Mouse (Mus musculus): Measurements from ENCODE around the gene Spen. TPM values are rescaled to one million over a fixed set of nuclear protein-coding genes. Genes with fewer than 3 reads are reported as not detected.
"Not testable (repeated sequence)": the region's sequence is repeated elsewhere in the genome, so short reads cannot be mapped to it uniquely, and the experiment has no call there.

Gene Spen
- polyA plus RNA-seq, 1 experiment from 2014 or later: 10.1 TPM

GRCm38 (mm10) chr4:141564660-141565059 is 26.3 kb upstream of the Spen start:
- H3K36me3 ChIP-seq (ENCODE audit: control insufficient read depth, insufficient read depth, low read length): no peaks in the 10 kb centered on the region
- H3K27ac ChIP-seq (ENCODE audit: low read depth, low read length): no peak overlapping the region
- no peaks in the 10 kb centered on the region for H3K9me3 ChIP-seq (ENCODE audit: control insufficient read depth, low read length)
- 95% methylated on average over 3 of the region's 3 CpGs for WGBS
- peaks cover 3% of the 10 kb centered on the region; the same call in 1 of the 2 replicates for H3K4me1 ChIP-seq (ENCODE audit: control insufficient read depth, insufficient read depth, low read depth, low read length)
- ATAC-seq: no peak
- H3K9ac ChIP-seq (ENCODE audit: low read depth, low read length): no peak overlapping the region
- no peaks in the 10 kb centered on the region for H3K27me3 ChIP-seq (replicated peaks; ENCODE audit: control insufficient read depth, insufficient read depth, low read length)
- no peak overlapping the region for H3K4me3 ChIP-seq (ENCODE audit: low read length)
- no peak overlapping the region for H3K4me2 ChIP-seq (ENCODE audit: low read length)

DNA sequence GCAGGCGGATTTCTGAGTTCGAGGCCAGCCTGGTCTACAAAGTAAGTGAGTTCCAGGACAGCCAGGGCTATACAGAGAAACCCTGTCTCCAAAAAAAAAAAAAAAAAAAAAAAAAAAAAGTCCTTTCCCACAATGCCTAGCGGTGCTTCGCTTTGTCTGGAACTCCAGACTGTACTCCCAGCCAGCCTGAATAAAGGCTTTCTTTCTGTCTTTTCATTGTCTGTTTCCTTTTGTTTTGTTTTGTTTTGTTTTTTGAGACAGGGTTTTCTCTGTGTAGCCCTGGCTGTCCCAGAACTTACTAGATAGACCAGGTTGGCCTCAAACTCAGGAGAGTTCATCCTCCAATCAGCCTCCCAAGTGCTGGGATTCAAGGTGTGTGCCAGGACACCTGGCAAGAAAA is 25.8 kb upstream of the Spen start:
- Histone ChIP-seq H3K27me3 (replicated peaks; ENCODE audit: control insufficient read depth, insufficient read depth, low read length) (no peaks in the 10 kb centered on the region), H3K9me3 (ENCODE audit: control insufficient read depth, low read length) (no peaks in the 10 kb centered on the region), H3K36me3 (ENCODE audit: control insufficient read depth, insufficient read depth, low read length) (no peaks in the 10 kb centered on the region), H3K4me1 (ENCODE audit: control insufficient read depth, insufficient read depth, low read depth, low read length) (peaks cover 7% of the 10 kb centered on the region), H3K9ac (ENCODE audit: low read depth, low read length) (no peak overlapping the region), H3K4me2 (ENCODE audit: low read length) (no peak overlapping the region), H3K4me3 (ENCODE audit: low read length) (no peak overlapping the region), H3K27ac (ENCODE audit: low read depth, low read length) (no peak overlapping the region)
- 86% methylated on average over 4 of the region's 4 CpGs for WGBS
- ATAC-seq: no peak

DNA sequence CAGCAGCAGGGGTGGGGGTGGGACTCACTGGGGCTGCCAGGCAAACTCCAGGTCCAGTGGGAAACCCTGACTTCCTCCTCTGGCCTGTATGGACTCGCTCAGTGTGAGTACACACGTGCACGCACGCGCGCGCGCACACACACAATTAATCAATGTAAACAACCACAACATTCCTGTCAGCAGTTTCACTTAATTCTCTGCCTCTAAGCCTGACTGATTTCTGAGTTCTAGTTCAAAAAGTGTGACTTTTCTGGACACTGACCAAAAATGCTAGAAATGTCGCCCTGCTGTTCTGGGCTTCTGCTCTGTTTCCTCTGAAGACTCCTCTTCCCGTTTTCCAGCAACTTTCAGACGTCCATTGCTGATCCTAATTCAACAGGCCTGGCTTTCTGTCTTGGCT is 23.9 kb upstream of the Spen start:
- Histone ChIP-seq H3K27me3 (replicated peaks; ENCODE audit: control insufficient read depth, insufficient read depth, low read length) (no peaks in the 10 kb centered on the region), H3K9ac (ENCODE audit: low read depth, low read length) (no peak overlapping the region), H3K36me3 (ENCODE audit: control insufficient read depth, insufficient read depth, low read length) (no peaks in the 10 kb centered on the region), H3K4me3 (ENCODE audit: low read length) (no peak overlapping the region), H3K27ac (ENCODE audit: low read depth, low read length) (no peak overlapping the region), H3K4me2 (ENCODE audit: low read length) (no peak overlapping the region), H3K9me3 (ENCODE audit: control insufficient read depth, low read length) (no peaks in the 10 kb centered on the region), H3K4me1 (ENCODE audit: control insufficient read depth, insufficient read depth, low read depth, low read length) (peaks cover 15% of the 10 kb centered on the region)
- WGBS: 83% methylated on average over 11 of the region's 11 CpGs
- ATAC-seq: no peak

DNA sequence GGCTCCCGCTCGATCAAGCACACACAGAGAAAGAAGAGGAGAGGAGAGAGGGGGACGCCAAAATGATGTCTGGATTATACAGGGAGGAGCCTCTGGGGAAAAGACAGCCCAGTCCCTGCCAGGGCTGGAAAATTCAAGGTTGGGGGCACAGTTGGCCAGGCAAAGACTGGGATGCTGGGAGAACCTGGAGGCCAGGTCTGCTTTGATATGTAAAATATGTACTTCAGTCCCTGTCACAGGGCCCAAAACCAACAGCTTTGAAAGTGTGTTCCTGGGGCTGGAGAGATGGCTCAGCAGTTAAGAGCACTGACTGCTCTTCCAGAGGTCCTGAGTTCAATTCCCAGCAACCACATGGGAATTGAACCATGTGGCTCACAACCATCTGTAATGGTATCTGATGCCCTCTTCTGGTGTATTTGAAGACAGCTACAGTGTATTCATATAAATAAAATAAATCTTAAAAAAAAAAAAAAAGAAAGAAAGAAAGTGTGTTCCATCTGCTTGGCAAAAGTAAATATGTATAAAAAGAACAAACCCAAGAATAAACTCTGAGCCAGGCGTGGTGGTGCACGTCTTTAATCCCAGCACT is 23.0 kb upstream of the Spen start:
- not testable (repeated sequence) for H3K9ac ChIP-seq (ENCODE audit: low read depth, low read length); H3K4me2 ChIP-seq (ENCODE audit: low read length); ATAC-seq; H3K27me3 ChIP-seq (replicated peaks; ENCODE audit: control insufficient read depth, insufficient read depth, low read length); H3K36me3 ChIP-seq (ENCODE audit: control insufficient read depth, insufficient read depth, low read length); H3K9me3 ChIP-seq (ENCODE audit: control insufficient read depth, low read length); H3K4me3 ChIP-seq (ENCODE audit: low read length); H3K27ac ChIP-seq (ENCODE audit: low read depth, low read length)
- 66% methylated on average over 5 of the region's 5 CpGs for WGBS
- peaks cover 15% of the 10 kb centered on the region for H3K4me1 ChIP-seq (ENCODE audit: control insufficient read depth, insufficient read depth, low read depth, low read length)

DNA sequence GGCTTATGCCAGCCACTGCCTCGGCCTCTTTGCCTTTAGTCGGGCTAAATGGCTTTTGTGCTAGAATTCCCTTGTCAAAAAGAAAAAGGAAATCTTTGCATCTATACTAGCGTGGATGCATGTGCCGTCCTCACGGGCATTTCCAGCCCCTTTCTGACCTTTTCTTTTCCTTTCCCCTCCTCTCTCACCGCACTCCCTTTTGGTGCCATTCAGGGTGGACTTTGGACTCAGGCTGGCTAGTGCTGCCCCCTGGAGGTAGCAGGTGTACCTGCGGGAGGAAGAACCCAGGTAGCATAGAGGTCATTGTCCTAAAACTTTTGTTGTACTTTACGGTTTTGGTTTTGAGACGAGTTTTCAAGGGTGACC is 21.5 kb upstream of the Spen start:
- Histone ChIP-seq H3K27ac (ENCODE audit: low read depth, low read length) (peak overlapping the region; percentile 88), H3K4me1 (ENCODE audit: control insufficient read depth, insufficient read depth, low read depth, low read length) (peaks cover 15% of the 10 kb centered on the region), H3K9ac (ENCODE audit: low read depth, low read length) (peak overlapping the region; percentile 68), H3K36me3 (ENCODE audit: control insufficient read depth, insufficient read depth, low read length) (no peaks in the 10 kb centered on the region), H3K4me2 (ENCODE audit: low read length) (peak overlapping the region; percentile 87), H3K9me3 (ENCODE audit: control insufficient read depth, low read length) (no peaks in the 10 kb centered on the region), H3K27me3 (replicated peaks; ENCODE audit: control insufficient read depth, insufficient read depth, low read length) (no peaks in the 10 kb centered on the region), H3K4me3 (ENCODE audit: low read length) (peak overlapping the region; percentile 44)
- ATAC-seq: peak; percentile 51
- 2% methylated on average over 9 of the region's 9 CpGs for WGBS

DNA sequence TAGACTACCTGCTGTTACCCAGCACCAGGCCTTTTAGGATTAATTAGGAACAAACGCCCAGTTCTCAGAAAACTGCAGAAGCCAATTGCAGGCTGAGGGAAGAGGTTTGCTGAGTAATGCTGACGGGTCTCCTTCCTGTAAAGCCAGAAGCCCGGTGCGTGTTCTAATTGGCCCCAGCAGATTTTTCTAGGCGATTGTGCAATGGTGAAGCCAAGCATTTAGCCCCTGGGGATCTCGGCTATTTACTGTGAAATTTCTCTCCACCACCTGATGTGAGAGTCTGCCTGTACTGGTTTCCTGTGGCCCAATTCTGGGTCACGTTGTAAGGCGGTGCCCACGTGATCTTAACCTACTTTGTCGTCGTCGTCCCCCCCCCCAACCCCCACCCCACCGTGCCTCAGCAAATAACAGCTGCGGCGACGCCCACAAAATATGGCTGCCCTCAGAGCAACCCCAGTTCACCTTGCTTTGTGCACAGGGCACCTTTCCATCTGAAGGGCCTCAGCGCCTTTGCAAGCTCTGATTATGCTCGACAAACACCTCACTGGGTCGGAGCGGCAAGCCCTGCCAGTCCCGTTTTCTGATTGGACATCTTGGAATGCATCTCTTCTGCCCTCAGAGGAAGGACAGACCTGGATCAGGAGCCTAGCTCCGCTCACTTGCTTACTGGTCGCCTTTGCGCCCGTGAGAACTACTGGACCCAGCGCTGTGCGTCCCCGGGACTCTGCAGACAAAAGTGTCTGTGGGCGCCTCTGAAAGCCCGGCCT is 20.9 kb upstream of the Spen start:
- H3K4me1 ChIP-seq (ENCODE audit: control insufficient read depth, insufficient read depth, low read depth, low read length): peaks cover 15% of the 10 kb centered on the region
- peak; percentile 75 for ATAC-seq
- peak overlapping the region; percentile 44 for H3K4me3 ChIP-seq (ENCODE audit: low read length)
- H3K9me3 ChIP-seq (ENCODE audit: control insufficient read depth, low read length): no peaks in the 10 kb centered on the region
- peak overlapping the region; percentile 87 for H3K4me2 ChIP-seq (ENCODE audit: low read length)
- peak overlapping the region; percentile 68 for H3K9ac ChIP-seq (ENCODE audit: low read depth, low read length)
- no peaks in the 10 kb centered on the region for H3K36me3 ChIP-seq (ENCODE audit: control insufficient read depth, insufficient read depth, low read length)
- H3K27me3 ChIP-seq (replicated peaks; ENCODE audit: control insufficient read depth, insufficient read depth, low read length): no peaks in the 10 kb centered on the region
- under 1% methylated on average over 30 of the region's 30 CpGs for WGBS
- peak overlapping the region; percentile 88 for H3K27ac ChIP-seq (ENCODE audit: low read depth, low read length)

DNA sequence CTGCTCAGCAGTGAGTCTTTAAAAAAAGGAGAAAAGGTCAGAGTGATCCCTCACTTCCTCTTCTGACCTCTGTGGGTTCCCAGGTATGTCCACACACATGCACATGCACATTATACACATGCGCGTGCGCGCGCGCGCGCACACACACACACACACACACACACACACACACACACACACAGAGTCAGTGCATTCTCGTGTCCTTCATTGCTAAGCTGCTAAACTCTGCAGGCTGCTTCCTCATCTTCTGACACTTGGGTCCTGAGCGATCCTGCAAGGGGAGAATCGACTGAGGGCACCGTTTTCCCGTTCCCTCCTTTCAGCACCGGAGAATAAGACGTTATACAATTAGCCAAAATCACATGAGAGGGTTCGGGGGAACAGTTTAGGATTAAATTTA is 20.3 kb upstream of the Spen start:
- H3K9me3 ChIP-seq (ENCODE audit: control insufficient read depth, low read length): no peaks in the 10 kb centered on the region
- 17% methylated on average over 16 of the region's 16 CpGs for WGBS
- peaks cover 15% of the 10 kb centered on the region for H3K4me1 ChIP-seq (ENCODE audit: control insufficient read depth, insufficient read depth, low read depth, low read length)
- peak overlapping the region; percentile 44 for H3K4me3 ChIP-seq (ENCODE audit: low read length)
- peak; percentile 24 for ATAC-seq
- H3K36me3 ChIP-seq (ENCODE audit: control insufficient read depth, insufficient read depth, low read length): no peaks in the 10 kb centered on the region
- H3K27me3 ChIP-seq (replicated peaks; ENCODE audit: control insufficient read depth, insufficient read depth, low read length): no peaks in the 10 kb centered on the region
- H3K4me2 ChIP-seq (ENCODE audit: low read length): peak overlapping the region; percentile 87
- peak overlapping the region; percentile 68 for H3K9ac ChIP-seq (ENCODE audit: low read depth, low read length)
- peak overlapping the region; percentile 88 for H3K27ac ChIP-seq (ENCODE audit: low read depth, low read length)

GRCm38 (mm10) chr4:141556163-141556562 is 17.8 kb upstream of the Spen start:
- 69% methylated on average over 5 of the region's 6 CpGs for WGBS
- not testable (repeated sequence) for H3K9ac ChIP-seq (ENCODE audit: low read depth, low read length); H3K4me3 ChIP-seq (ENCODE audit: low read length); H3K27ac ChIP-seq (ENCODE audit: low read depth, low read length); H3K9me3 ChIP-seq (ENCODE audit: control insufficient read depth, low read length); ATAC-seq; H3K4me2 ChIP-seq (ENCODE audit: low read length); H3K27me3 ChIP-seq (replicated peaks; ENCODE audit: control insufficient read depth, insufficient read depth, low read length); H3K36me3 ChIP-seq (ENCODE audit: control insufficient read depth, insufficient read depth, low read length)
- H3K4me1 ChIP-seq (ENCODE audit: control insufficient read depth, insufficient read depth, low read depth, low read length): peaks cover 15% of the 10 kb centered on the region

- H3K4me1 ChIP-seq (ENCODE audit: control insufficient read depth, insufficient read depth, low read depth, low read length); H3K36me3 ChIP-seq (ENCODE audit: control insufficient read depth, insufficient read depth, low read length); H3K27me3 ChIP-seq (replicated peaks; ENCODE audit: control insufficient read depth, insufficient read depth, low read length); H3K4me3 ChIP-seq (ENCODE audit: low read length); H3K9me3 ChIP-seq (ENCODE audit: control insufficient read depth, low read length); H3K27ac ChIP-seq (ENCODE audit: low read depth, low read length); ATAC-seq; H3K9ac ChIP-seq (ENCODE audit: low read depth, low read length); H3K4me2 ChIP-seq (ENCODE audit: low read length): not testable (repeated sequence)
- WGBS: 96% methylated on average over 7 of the region's 9 CpGs
Measured at GRCm38 (mm10) chr4:141554255-141554865, 16.0 kb upstream of the Spen start.

Measured in hindbrain, embryonic 16.5 days (tissue).